Mouse (Mus musculus): ENCODE measurements at regions not wholly inside any gene's neighbourhood (a gene's known extent, or its start where the extent isn't known, plus 50 kb on each side); places are given as distances from the start of the nearest gene placed in this dataset.

- Histone ChIP-seq H3K4me3 (ENCODE audit: low read length) (no peak overlapping the region), H3K36me3 (ENCODE audit: control insufficient read depth, insufficient read depth, low read length) (no peaks in the 10 kb centered on the region), H3K27me3 (replicated peaks; ENCODE audit: control insufficient read depth, insufficient read depth, low read length) (no peaks in the 10 kb centered on the region), H3K4me1 (ENCODE audit: control insufficient read depth, insufficient read depth, low read length) (no peaks in the 10 kb centered on the region), H3K9ac (ENCODE audit: low read depth, low read length) (no peak overlapping the region), H3K27ac (ENCODE audit: low read length) (no peak overlapping the region), H3K9me3 (ENCODE audit: control insufficient read depth, low read length) (no peaks in the 10 kb centered on the region), H3K4me2 (ENCODE audit: low read depth, low read length) (no peak overlapping the region)
- ATAC-seq = no peak
Measured at GRCm38 (mm10) chr13:25858207-25858606, 587.9 kb upstream of the Nrsn1 start.

GRCm38 (mm10) chr13:25857569-25857968, 587.3 kb upstream of the Nrsn1 start:
- WGBS = 66% methylated on average over 3 of the region's 3 CpGs
- Histone ChIP-seq H3K9ac (ENCODE audit: low read depth, low read length) (no peak overlapping the region), H3K27me3 (replicated peaks; ENCODE audit: control insufficient read depth, insufficient read depth, low read length) (no peaks in the 10 kb centered on the region), H3K9me3 (ENCODE audit: control insufficient read depth, low read length) (no peaks in the 10 kb centered on the region), H3K4me3 (ENCODE audit: low read length) (no peak overlapping the region), H3K36me3 (ENCODE audit: control insufficient read depth, insufficient read depth, low read length) (no peaks in the 10 kb centered on the region), H3K4me2 (ENCODE audit: low read depth, low read length) (no peak overlapping the region), H3K27ac (ENCODE audit: low read length) (no peak overlapping the region), H3K4me1 (ENCODE audit: control insufficient read depth, insufficient read depth, low read length) (no peaks in the 10 kb centered on the region)
- no peak for ATAC-seq

- no peak for ATAC-seq
- Histone ChIP-seq H3K36me3 (ENCODE audit: control insufficient read depth, insufficient read depth, low read length) (no peaks in the 10 kb centered on the region), H3K9ac (ENCODE audit: low read depth, low read length) (no peak overlapping the region), H3K4me3 (ENCODE audit: low read length) (no peak overlapping the region), H3K4me2 (ENCODE audit: low read depth, low read length) (no peak overlapping the region), H3K9me3 (ENCODE audit: control insufficient read depth, low read length) (no peaks in the 10 kb centered on the region), H3K27me3 (replicated peaks; ENCODE audit: control insufficient read depth, insufficient read depth, low read length) (no peaks in the 10 kb centered on the region), H3K4me1 (ENCODE audit: control insufficient read depth, insufficient read depth, low read length) (no peaks in the 10 kb centered on the region), H3K27ac (ENCODE audit: low read length) (no peak overlapping the region)
- 85% methylated on average over 3 of the region's 3 CpGs for WGBS
Measured at GRCm38 (mm10) chr13:25857096-25857495, 586.8 kb upstream of the Nrsn1 start.

GRCm38 (mm10) chr13:25856549-25856948, 586.2 kb upstream of the Nrsn1 start:
- Histone ChIP-seq H3K9ac (ENCODE audit: low read depth, low read length) (no peak overlapping the region), H3K27ac (ENCODE audit: low read length) (no peak overlapping the region), H3K36me3 (ENCODE audit: control insufficient read depth, insufficient read depth, low read length) (no peaks in the 10 kb centered on the region), H3K4me2 (ENCODE audit: low read depth, low read length) (no peak overlapping the region), H3K4me1 (ENCODE audit: control insufficient read depth, insufficient read depth, low read length) (no peaks in the 10 kb centered on the region), H3K9me3 (ENCODE audit: control insufficient read depth, low read length) (no peaks in the 10 kb centered on the region), H3K4me3 (ENCODE audit: low read length) (no peak overlapping the region), H3K27me3 (replicated peaks; ENCODE audit: control insufficient read depth, insufficient read depth, low read length) (no peaks in the 10 kb centered on the region)
- WGBS = 85% methylated on average over 2 of the region's 2 CpGs
- no peak for ATAC-seq

GRCm38 (mm10) chr13:25848156-25848555, 577.9 kb upstream of the Nrsn1 start:
- no peak for ATAC-seq
- H3K4me1 ChIP-seq (ENCODE audit: control insufficient read depth, insufficient read depth, low read length) = no peaks in the 10 kb centered on the region
- H3K9ac ChIP-seq (ENCODE audit: low read depth, low read length) = no peak overlapping the region
- H3K4me3 ChIP-seq (ENCODE audit: low read length) = no peak overlapping the region
- no peaks in the 10 kb centered on the region for H3K27me3 ChIP-seq (replicated peaks; ENCODE audit: control insufficient read depth, insufficient read depth, low read length)
- H3K4me2 ChIP-seq (ENCODE audit: low read depth, low read length) = no peak overlapping the region
- no peaks in the 10 kb centered on the region for H3K36me3 ChIP-seq (ENCODE audit: control insufficient read depth, insufficient read depth, low read length)
- 80% methylated on average over 4 of the region's 4 CpGs for WGBS
- H3K9me3 ChIP-seq (ENCODE audit: control insufficient read depth, low read length) = no peaks in the 10 kb centered on the region
- H3K27ac ChIP-seq (ENCODE audit: low read length) = no peak overlapping the region

- H3K27ac ChIP-seq (ENCODE audit: low read length) = no peak overlapping the region
- no peaks in the 10 kb centered on the region for H3K9me3 ChIP-seq (ENCODE audit: control insufficient read depth, low read length)
- WGBS = 75% methylated on average over 4 of the region's 4 CpGs
- H3K9ac ChIP-seq (ENCODE audit: low read depth, low read length) = no peak overlapping the region
- H3K4me2 ChIP-seq (ENCODE audit: low read depth, low read length) = no peak overlapping the region
- H3K4me3 ChIP-seq (ENCODE audit: low read length) = no peak overlapping the region
- H3K36me3 ChIP-seq (ENCODE audit: control insufficient read depth, insufficient read depth, low read length) = no peaks in the 10 kb centered on the region
- H3K27me3 ChIP-seq (replicated peaks; ENCODE audit: control insufficient read depth, insufficient read depth, low read length) = no peaks in the 10 kb centered on the region
- H3K4me1 ChIP-seq (ENCODE audit: control insufficient read depth, insufficient read depth, low read length) = no peaks in the 10 kb centered on the region
- no peak for ATAC-seq
Measured at GRCm38 (mm10) chr13:25838237-25838636, 567.9 kb upstream of the Nrsn1 start.

- Histone ChIP-seq H3K27me3 (replicated peaks; ENCODE audit: control insufficient read depth, insufficient read depth, low read length) (no peaks in the 10 kb centered on the region), H3K27ac (ENCODE audit: low read length) (peak overlapping the region; percentile 65), H3K9me3 (ENCODE audit: control insufficient read depth, low read length) (no peaks in the 10 kb centered on the region), H3K4me3 (ENCODE audit: low read length) (no peak overlapping the region), H3K9ac (ENCODE audit: low read depth, low read length) (no peak overlapping the region), H3K36me3 (ENCODE audit: control insufficient read depth, insufficient read depth, low read length) (no peaks in the 10 kb centered on the region), H3K4me1 (ENCODE audit: control insufficient read depth, insufficient read depth, low read length) (no peaks in the 10 kb centered on the region), H3K4me2 (ENCODE audit: low read depth, low read length) (no peak overlapping the region)
- WGBS = 48% methylated on average over 8 of the region's 8 CpGs
- ATAC-seq = peak; percentile 89
Measured at GRCm38 (mm10) chr13:25829146-25829924, 559.0 kb upstream of the Nrsn1 start.

GRCm38 (mm10) chr13:25808564-25809253, 538.4 kb upstream of the Nrsn1 start:
- H3K36me3 ChIP-seq (ENCODE audit: control insufficient read depth, insufficient read depth, low read length) = no peaks in the 10 kb centered on the region
- no peak for ATAC-seq
- H3K9me3 ChIP-seq (ENCODE audit: control insufficient read depth, low read length) = no peaks in the 10 kb centered on the region
- no peaks in the 10 kb centered on the region for H3K27me3 ChIP-seq (replicated peaks; ENCODE audit: control insufficient read depth, insufficient read depth, low read length)
- no peak overlapping the region for H3K4me2 ChIP-seq (ENCODE audit: low read depth, low read length)
- no peaks in the 10 kb centered on the region for H3K4me1 ChIP-seq (ENCODE audit: control insufficient read depth, insufficient read depth, low read length)
- no peak overlapping the region for H3K9ac ChIP-seq (ENCODE audit: low read depth, low read length)
- no peak overlapping the region for H3K27ac ChIP-seq (ENCODE audit: low read length)
- 45% methylated on average over 2 of the region's 2 CpGs for WGBS
- H3K4me3 ChIP-seq (ENCODE audit: low read length) = no peak overlapping the region

- WGBS = 55% methylated on average over 2 of the region's 2 CpGs
Measured at GRCm38 (mm10) chr13:25793216-25793803, 523.0 kb upstream of the Nrsn1 start.

More at GRCm38 (mm10) chr13:25793216-25793803, 523.0 kb upstream of the Nrsn1 start:
- Histone ChIP-seq H3K9ac (ENCODE audit: low read depth, low read length) (no peak overlapping the region), H3K27me3 (replicated peaks; ENCODE audit: control insufficient read depth, insufficient read depth, low read length) (no peaks in the 10 kb centered on the region), H3K9me3 (ENCODE audit: control insufficient read depth, low read length) (no peaks in the 10 kb centered on the region), H3K4me3 (ENCODE audit: low read length) (no peak overlapping the region), H3K4me2 (ENCODE audit: low read depth, low read length) (no peak overlapping the region), H3K36me3 (ENCODE audit: control insufficient read depth, insufficient read depth, low read length) (no peaks in the 10 kb centered on the region), H3K27ac (ENCODE audit: low read length) (no peak overlapping the region), H3K4me1 (ENCODE audit: control insufficient read depth, insufficient read depth, low read length) (0 out of 2 replicates have a peak, but pooled peaks cover 3% of the 10 kb centered on the region)
- ATAC-seq = no peak
